Mouse (Mus musculus) midbrain, embryonic 15.5 days (tissue): ENCODE measurements around the gene C130073F10Rik. TPM values are rescaled to one million over a fixed set of nuclear protein-coding genes. Genes with fewer than 3 reads are reported as not detected.

Experiments used
- polyA plus RNA-seq: library from polyadenylated mRNA; unstranded; fragments of >200 nt; fragmentation: Nextera tagmentation; extraction: Ambion mirVana; gene quantifications from 2 replicates; pipeline ENCODE4 v1.2.1, GENCODE M21; 2015

Gene C130073F10Rik
- polyA plus RNA-seq, 1 experiment from 2014 or later: not detected

Other genes starting within 250 kb of the C130073F10Rik start
- gene Leprot, start 246.1 kb downstream of the C130073F10Rik start, polyA plus RNA-seq: 108 TPM in 2 replicates
- gene Lepr, start 176.4 kb downstream of the C130073F10Rik start, polyA plus RNA-seq: 4.1 and 5.2 TPM in 2 replicates
- gene B020004J07Rik, start 49.8 kb downstream of the C130073F10Rik start, polyA plus RNA-seq: not detected in 2 replicates
- not detected in 2 replicates for gene Gm12800, start 15.3 kb upstream of the C130073F10Rik start, polyA plus RNA-seq
- gene Gm12794, start 46.6 kb upstream of the C130073F10Rik start, polyA plus RNA-seq: not detected in 2 replicates
- not detected in 2 replicates for gene Gm12790, start 87.3 kb upstream of the C130073F10Rik start, polyA plus RNA-seq
- gene Gm12789, start 92.8 kb upstream of the C130073F10Rik start, polyA plus RNA-seq: not detected in 2 replicates
- gene Pde4b, start 193.8 kb upstream of the C130073F10Rik start, polyA plus RNA-seq: 50.8 and 54.9 TPM in 2 replicates